Mouse (Mus musculus) hindbrain, postnatal 0 days (tissue): ENCODE data around the gene Bhlhe41. TPM values are rescaled to one million over a fixed set of nuclear protein-coding genes. Genes with fewer than 3 reads are reported as not detected.

ENCODE experiments used
- ATAC-seq: fragments of 200-750 bp; cut with Nextera tagmentation; 2 replicates; pipeline ENCODE4 v1.8.0; 2017; ENCODE audit warnings: mild to moderate bottlenecking, moderate TSS enrichment, moderate library complexity
- DNase-seq: peaks from one replicate; pipeline ENCODE4 v3.0.0-alpha.2; 2015; ENCODE audit warnings: low spot score
- H3K27ac ChIP-seq: fragments of 300-500 bp; sonication (generic); 2 replicates; pipeline ENCODE4 v1.5.1; 2014; ENCODE audit warnings: mild to moderate bottlenecking
- H3K27me3 ChIP-seq: fragments of 300-500 bp; sonication (generic); 2 replicates; pipeline ENCODE4 v1.6.1; 2014; ENCODE audit warnings: low read length, mixed read lengths; ENCODE audit not compliant: insufficient read depth
- H3K36me3 ChIP-seq: fragments of 300-500 bp; sonication (generic); 2 replicates; pipeline ENCODE4 v1.6.1; 2014; ENCODE audit warnings: low read length, mixed read lengths; ENCODE audit not compliant: insufficient read depth
- H3K4me1 ChIP-seq: fragments of 300-500 bp; sonication (generic); 2 replicates; pipeline ENCODE4 v1.6.1; 2014; ENCODE audit warnings: antibody characterized with exemption, low read length, mixed read lengths; ENCODE audit not compliant: insufficient read depth
- H3K4me2 ChIP-seq: fragments of 300-500 bp; sonication (generic); 2 replicates; pipeline ENCODE4 v1.6.1; 2014; ENCODE audit warnings: low read depth, mild to moderate bottlenecking, low read length, moderate library complexity, mixed read lengths
- H3K4me3 ChIP-seq: fragments of 300-500 bp; sonication (generic); 2 replicates; pipeline ENCODE4 v1.5.1; 2014; ENCODE audit warnings: low read length
- H3K9ac ChIP-seq: fragments of 300-500 bp; sonication (generic); replicated peaks from 2 replicates; pipeline ENCODE4 v1.6.1; 2014; ENCODE audit warnings: mild to moderate bottlenecking, low read length, moderate library complexity, mixed read lengths
- H3K9me3 ChIP-seq: fragments of 300-500 bp; sonication (generic); 2 replicates; pipeline ENCODE4 v1.6.1; 2016; ENCODE audit warnings: low read length, mixed read lengths
- CTCF ChIP-seq: IDR thresholded peaks from 2 replicates; pipeline ENCODE4 v1.5.1; 2016; ENCODE audit warnings: antibody characterized with exemption, control low read depth, low read depth
- WGBS: fragments of 180-500 bp; shearing (Covaris S2); extraction: QIAGEN DNeasy Blood & Tissue Kit; methylation state at CpG from one replicate; pipeline ENCODE4 v1.1.7; 2014; 5-methylcytosine and 5-hydroxymethylcytosine counted together
- polyA plus RNA-seq: library from polyadenylated mRNA; unstranded; fragments of >200 nt; fragmentation: Nextera tagmentation; extraction: Ambion mirVana; gene quantifications from 2 replicates; pipeline ENCODE4 v1.2.1, GENCODE M21; 2015
- total RNA-seq: library from RNA; depleted of rRNA; stranded (reverse); fragments of >200 nt; gene quantifications from 2 replicates; pipeline ENCODE4 v1.2.3, GENCODE M21; 2014; rRNA removed

The Bhlhe41 gene
- total RNA-seq (4.9 and 6.8 TPM in 2 replicates), polyA plus RNA-seq (9.4 TPM in 2 replicates)

DNA sequence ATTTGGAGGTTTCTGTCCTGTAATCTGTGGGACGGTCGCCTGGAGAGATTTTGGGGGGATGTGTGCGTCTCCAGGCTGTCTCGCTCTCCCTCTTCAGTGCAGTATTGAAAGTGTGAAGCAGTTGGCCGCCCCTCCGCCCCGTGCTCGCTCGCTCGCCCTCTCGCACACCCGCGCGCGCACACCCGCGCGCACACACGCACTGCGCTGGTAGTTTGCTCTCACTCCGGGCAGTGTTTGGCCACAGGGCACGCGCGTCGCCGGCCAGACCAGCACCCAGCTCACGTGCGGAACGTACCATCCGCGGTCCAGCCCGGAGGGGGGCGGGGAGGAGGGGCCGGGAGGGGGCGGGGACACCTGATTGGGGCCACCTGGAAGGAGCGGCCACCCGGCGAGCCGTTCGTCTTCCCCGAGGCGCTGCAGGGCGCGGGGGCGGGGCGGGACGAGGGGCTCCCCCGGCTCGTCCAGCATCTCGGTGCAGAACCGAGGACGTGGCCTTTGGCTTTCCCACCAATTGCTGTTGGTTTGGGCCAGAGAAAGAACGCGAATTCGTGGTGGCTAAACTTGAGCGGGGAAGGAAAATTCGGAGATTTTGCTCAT, at the start of gene Bhlhe41:
Bhlhe41 (minus strand) TSS at position 270 of the 597 bp plus-strand sequence.
- 1% methylated on average over 56 of the region's 57 CpGs for WGBS
- H3K27me3 ChIP-seq: no peaks in the 10 kb centered on the region
- peak within 1 kb of the TSS; percentile 91 for H3K27ac ChIP-seq
- H3K4me1 ChIP-seq: no peaks in the 10 kb centered on the region
- peak; percentile 91 for DNase-seq
- peak within 1 kb of the TSS; percentile 97 for H3K4me2 ChIP-seq
- H3K4me3 ChIP-seq: peak within 1 kb of the TSS; percentile 80
- TF ChIP-seq CTCF: no peak
- no peaks in the 10 kb centered on the region for H3K9me3 ChIP-seq
- peak; percentile 76 for ATAC-seq
- no peaks in the 10 kb centered on the region for H3K36me3 ChIP-seq
- peak within 1 kb of the TSS; percentile 80 for H3K9ac ChIP-seq

GRCm38 (mm10) chr6:145912232-145912631, 46.9 kb upstream of the Bhlhe41 start:
- Histone ChIP-seq H3K4me3 (no peak overlapping the region), H3K36me3 (no peaks in the 10 kb centered on the region), H3K27ac (no peak overlapping the region), H3K27me3 (no peaks in the 10 kb centered on the region), H3K9ac (no peak overlapping the region), H3K4me2 (no peak overlapping the region), H3K4me1 (no peaks in the 10 kb centered on the region), H3K9me3 (no peaks in the 10 kb centered on the region)
- TF ChIP-seq CTCF: no peak
- DNase-seq (no peak), ATAC-seq (no peak)

GRCm38 (mm10) chr6:145910469-145911426, 45.4 kb upstream of the Bhlhe41 start:
- WGBS: 60% methylated on average over 3 of the region's 3 CpGs
- TF ChIP-seq CTCF: no peak

DNA sequence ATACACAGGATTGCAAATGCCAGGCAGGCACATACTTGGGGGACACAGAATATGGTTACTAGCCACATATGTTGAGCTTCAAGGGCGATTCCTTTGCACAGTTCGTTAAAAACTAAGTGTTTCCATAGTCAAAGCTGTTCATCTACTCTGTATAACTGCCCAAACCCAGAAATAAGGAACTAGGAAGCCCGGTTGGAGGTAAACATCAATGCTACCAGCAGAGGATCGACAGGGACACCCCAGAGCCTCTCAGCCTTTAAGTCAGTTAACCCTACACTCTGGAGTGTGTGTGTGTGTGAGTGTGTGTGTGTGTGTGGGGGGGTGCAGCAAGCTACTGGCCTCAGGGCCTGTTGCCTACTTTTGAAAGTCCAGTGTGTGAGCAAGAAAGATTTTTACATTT, 44.6 kb upstream of the Bhlhe41 start:
- H3K4me3 ChIP-seq: no peak overlapping the region
- no peak for TF ChIP-seq CTCF
- no peaks in the 10 kb centered on the region for H3K36me3 ChIP-seq
- no peaks in the 10 kb centered on the region for H3K9me3 ChIP-seq
- no peak overlapping the region for H3K27ac ChIP-seq
- WGBS: 73% methylated on average over 4 of the region's 4 CpGs
- H3K27me3 ChIP-seq: no peaks in the 10 kb centered on the region
- DNase-seq: no peak
- H3K9ac ChIP-seq: no peak overlapping the region
- no peaks in the 10 kb centered on the region for H3K4me1 ChIP-seq
- ATAC-seq: no peak
- H3K4me2 ChIP-seq: no peak overlapping the region

More at GRCm38 (mm10) chr6:145910469-145911426, 45.4 kb upstream of the Bhlhe41 start:
- no peaks in the 10 kb centered on the region for H3K4me1 ChIP-seq
- H3K27ac ChIP-seq: no peak overlapping the region
- DNase-seq: no peak
- no peaks in the 10 kb centered on the region for H3K36me3 ChIP-seq
- H3K4me3 ChIP-seq: no peak overlapping the region
- H3K9ac ChIP-seq: no peak overlapping the region
- no peaks in the 10 kb centered on the region for H3K27me3 ChIP-seq
- no peak overlapping the region for H3K4me2 ChIP-seq
- no peak for ATAC-seq
- no peaks in the 10 kb centered on the region for H3K9me3 ChIP-seq

- Histone ChIP-seq H3K4me3 (no peak overlapping the region), H3K4me2 (no peak overlapping the region), H3K9me3 (no peaks in the 10 kb centered on the region), H3K27ac (no peak overlapping the region), H3K36me3 (no peaks in the 10 kb centered on the region), H3K9ac (no peak overlapping the region), H3K4me1 (no peaks in the 10 kb centered on the region), H3K27me3 (no peaks in the 10 kb centered on the region)
- no peak for TF ChIP-seq CTCF
- DNase-seq: no peak
- ATAC-seq: no peak
- WGBS: 76% methylated on average over 7 of the region's 7 CpGs
These were observed 40.9 kb upstream of the Bhlhe41 start for GRCm38 (mm10) chr6:145906096-145906890.

- DNase-seq (no peak), ATAC-seq (no peak)
- H3K4me3 ChIP-seq: no peak overlapping the region
- H3K27me3 ChIP-seq: no peaks in the 10 kb centered on the region
- H3K27ac ChIP-seq: no peak overlapping the region
- no peaks in the 10 kb centered on the region for H3K36me3 ChIP-seq
- no peaks in the 10 kb centered on the region for H3K4me1 ChIP-seq
- no peaks in the 10 kb centered on the region for H3K9me3 ChIP-seq
- no peak for TF ChIP-seq CTCF
- no peak overlapping the region for H3K4me2 ChIP-seq
- H3K9ac ChIP-seq: no peak overlapping the region
- 71% methylated on average over 5 of the region's 5 CpGs for WGBS
These were observed 39.3 kb upstream of the Bhlhe41 start for GRCm38 (mm10) chr6:145904616-145905015.
